Mouse (Mus musculus) urinary bladder, postnatal 25 days (tissue): ENCODE data around the gene Pxmp2.

Source experiments
- DNase-seq: peaks from one replicate; pipeline ENCODE4 v3.0.0; 2022; ENCODE audit warnings: low spot score

The Pxmp2 gene

DNA sequence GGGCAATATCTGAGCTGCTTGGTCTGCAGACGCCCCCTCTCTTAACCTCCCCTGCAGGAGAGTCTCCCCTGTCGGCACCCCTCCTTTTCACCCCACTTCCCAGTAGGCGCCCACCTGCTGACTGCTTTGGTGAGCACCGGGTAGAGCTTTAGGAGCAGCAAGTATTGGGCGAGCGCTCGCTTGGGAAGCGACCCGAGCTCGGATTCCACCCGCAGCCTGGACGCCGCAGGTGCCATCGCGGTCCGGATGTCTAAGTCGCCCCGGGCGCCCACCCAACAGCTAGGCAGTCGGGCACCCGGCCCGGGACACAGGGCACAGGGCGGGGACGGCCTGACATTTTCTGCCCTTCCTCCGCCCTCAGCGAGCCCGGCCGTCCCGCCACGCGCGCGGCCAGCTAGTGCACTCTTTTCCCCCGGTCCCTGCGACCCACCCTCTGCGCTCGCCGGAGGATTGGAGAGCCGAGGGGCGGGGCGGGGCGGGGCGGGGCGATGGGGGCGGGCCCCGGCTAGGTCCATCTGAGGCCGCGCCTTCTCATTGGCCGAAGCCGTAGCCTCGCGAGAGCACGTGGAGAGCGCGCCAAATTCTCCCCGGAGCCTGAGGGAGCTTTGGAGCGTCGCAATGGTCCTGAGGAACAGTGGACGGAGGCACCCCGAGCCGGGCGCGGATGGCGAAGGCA lies at the start of gene Pxmp2, which contains the start of gene Pole:
TSS of gene Pxmp2 (minus strand) at position 417 of the 676 bp plus-strand sequence.
TSS of gene Pole (plus strand) at position 537 of the 676 bp plus-strand sequence.
- DNase-seq: peak; percentile 88

DNA sequence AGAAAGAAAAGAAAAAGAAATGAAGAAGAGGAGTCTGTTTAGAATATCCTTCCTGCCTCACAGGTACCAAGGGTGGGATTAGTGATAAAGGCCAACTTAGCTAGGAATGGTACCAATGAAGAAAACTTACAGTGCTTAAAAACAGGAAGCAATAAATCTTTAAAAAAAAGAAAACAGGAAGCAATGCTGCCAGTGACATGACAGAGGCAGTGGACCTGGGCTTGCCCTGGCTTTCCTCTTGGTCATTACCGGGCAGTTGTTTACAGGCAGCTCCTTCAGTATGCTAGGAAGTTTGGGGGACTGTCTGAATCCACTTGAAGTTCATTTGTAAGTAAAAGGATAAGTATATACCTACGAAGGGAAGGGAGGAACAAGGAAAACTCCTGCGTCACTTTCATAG lies 44.5 kb upstream of the Pxmp2 start:
- no peak for DNase-seq

GRCm38 (mm10) chr5:110313127-110313526 lies 27.1 kb upstream of the Pxmp2 start:
- no peak for DNase-seq

DNA sequence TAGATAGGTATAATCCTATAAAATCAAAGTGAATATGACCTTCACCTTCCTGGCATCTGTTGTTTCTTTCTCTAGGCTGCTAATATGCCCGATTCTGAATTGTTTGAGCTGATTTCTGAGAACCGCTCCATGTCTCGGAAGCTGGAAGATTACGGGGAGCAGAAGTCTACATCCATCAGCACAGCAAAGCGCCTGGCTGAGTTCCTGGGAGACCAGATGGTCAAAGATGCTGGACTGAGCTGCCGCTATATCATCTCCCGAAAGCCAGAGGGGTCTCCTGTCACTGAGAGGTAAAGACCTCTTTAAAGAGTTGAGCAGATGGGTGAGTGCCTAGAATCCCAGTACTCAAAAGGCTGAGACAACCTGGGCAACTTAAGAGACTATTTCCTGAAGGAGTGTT lies 22.9 kb upstream of the Pxmp2 start:
- no peak for DNase-seq

GRCm38 (mm10) chr5:110300591-110300990 lies 14.6 kb upstream of the Pxmp2 start:
- DNase-seq: no peak

DNA sequence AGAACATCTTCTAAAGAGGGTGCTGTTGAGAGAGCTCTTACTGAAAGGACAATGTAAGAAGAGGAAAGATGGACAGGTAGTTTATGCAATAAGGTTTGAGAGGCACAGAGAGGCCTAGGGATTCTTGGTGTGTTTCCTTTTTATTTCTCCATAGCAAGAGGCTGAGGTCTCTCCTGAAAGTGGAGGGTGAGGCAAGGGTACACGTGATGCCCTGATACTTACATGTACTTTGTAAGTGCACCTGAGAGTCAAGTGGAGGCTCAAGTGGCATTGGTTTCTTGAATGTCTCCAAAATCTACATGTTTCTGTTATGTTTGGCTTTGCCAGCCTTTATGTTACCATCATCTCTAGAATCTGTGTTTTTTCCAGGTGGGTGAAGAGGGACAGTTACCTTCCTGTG lies 10.7 kb upstream of the Pxmp2 start:
- no peak for DNase-seq

DNA sequence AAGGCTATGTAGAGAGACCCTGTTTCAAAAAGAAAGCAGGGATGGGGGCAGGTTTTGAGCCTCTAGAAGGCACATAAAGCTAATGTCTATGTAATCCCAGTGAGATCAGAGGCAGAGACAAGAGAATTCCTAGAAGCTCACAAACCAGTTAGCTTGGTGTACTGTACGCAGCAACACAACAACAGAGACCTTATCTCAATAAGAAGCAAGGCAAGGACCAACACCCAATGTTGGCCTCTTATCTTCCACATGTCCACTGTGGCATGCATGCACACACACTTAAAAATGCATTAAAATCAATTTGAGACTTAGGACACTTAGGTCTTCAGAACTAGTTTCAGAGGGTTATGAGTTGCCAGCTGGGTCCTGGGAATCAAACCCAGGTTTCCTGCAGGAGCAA lies 5.7 kb upstream of the Pxmp2 start:
- DNase-seq: no peak

DNA sequence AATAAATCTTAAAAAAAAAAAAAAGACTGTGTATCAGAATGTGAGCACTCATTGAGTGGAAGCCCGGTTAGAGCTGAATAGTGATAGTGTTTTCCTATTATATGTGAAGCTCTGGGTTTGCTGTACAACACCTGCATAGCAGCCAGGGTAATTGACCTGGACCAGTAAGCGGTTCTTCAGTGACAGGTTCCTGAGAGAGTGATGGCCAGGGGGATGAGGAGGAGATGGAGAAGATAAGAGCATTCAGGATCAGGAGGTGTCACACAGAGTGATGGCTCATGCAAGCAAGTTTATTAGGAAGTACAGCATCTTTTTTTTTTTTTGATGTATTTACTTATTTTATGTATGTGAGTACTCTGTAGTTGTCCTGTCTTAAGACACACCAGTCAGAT lies 1.1 kb upstream of the Pxmp2 start:
- no peak for DNase-seq

DNA sequence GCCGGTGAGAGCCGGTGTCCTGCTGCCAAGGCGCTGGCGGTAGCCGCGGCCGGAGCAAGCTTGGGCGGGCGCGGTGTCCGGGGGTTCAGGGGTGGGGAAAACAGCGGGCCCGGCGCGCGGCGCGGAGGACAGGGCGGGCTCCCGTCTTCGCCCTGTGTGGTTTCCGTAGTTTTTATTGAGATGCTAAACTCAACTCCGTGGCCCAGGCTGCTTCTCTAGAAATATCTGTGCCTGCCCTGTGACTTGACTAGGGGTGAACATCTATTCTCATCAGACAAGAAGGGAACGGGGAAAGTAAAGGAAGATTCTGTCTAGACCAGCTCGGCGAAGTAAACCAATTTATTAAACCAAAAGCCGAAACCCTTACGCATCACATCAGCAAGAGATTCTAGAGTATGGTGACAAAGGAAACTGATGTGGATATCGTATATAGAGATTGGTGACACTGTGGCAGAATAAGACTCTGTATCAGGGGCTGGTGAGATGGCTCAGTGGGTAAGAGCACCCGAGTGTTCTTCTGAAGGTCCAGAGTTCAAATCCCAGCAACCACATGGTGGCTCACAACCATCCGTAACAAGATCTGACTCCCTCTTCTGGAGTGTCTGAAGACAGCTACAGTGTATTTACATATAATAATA lies 579 bp upstream of the Pxmp2 start:
- no peak for DNase-seq

DNA sequence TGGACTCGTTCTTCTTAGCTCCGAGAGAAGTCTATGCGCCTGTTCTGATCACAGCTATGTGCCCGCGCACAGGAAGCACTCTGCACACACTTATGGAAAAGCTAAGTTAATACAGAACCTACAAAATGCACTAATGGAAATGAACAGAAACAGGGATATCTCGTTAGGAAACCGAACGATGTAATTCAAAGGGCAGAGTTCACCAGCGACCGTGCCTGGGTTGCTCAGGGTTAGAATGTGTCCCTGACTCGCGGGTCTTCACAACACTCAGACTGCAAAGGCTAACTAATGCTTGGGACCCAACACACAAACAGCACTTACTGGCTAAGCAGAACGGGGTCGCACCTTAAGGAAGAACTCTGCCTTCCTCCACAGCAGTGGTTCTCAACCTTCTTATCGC lies 830 bp downstream of the Pxmp2 start:
- DNase-seq: no peak

DNA sequence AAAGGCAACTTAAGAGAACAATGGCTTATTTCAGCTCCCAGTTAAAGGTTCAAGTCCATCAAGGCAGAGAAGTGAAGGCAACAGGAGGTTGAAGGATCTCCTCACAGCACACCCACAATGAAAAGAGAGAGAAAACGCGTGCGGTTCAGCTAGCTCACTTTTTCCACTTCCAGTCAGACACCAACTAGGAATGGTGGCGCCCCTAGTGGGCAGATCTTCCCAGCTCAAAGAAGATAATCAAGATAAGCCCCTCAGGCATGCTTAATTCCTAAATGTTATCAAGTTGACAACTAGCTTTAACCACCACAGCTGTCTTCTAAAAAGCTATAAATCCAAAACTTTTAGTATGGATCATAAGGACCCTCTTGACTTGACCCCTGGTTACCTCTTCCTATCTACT lies 1.4 kb downstream of the Pxmp2 start:
- DNase-seq: peak; percentile 50

- DNase-seq: no peak
Observed at GRCm38 (mm10) chr5:110281984-110282383, 4.0 kb downstream of the Pxmp2 start.

GRCm38 (mm10) chr5:110276910-110277309 lies 9.1 kb downstream of the Pxmp2 start:
- no peak for DNase-seq

DNA sequence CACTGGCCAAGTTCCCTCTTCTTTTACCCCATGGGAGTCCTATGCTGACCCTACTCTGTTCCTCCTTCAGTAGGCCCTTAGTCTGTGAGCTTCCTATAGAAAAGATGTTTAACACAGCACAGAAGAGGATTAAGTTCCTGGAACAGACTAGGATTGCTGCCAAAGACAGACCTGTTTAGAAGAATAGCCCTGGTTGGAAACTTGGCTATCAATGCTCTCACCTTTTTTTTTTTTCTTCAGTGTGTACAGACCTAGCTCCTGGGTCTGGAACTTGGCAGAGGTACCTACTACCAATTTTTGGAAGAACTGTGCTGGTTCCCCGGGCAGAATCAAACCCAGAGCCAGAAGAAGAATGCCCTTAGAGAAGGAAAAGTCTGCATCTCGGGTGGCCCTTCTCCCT lies 9.6 kb downstream of the Pxmp2 start:
- DNase-seq: no peak

GRCm38 (mm10) chr5:110274846-110275245 lies 11.1 kb downstream of the Pxmp2 start:
- no peak for DNase-seq

- no peak for DNase-seq
Observed at GRCm38 (mm10) chr5:110274147-110274546, 11.8 kb downstream of the Pxmp2 start.

DNA sequence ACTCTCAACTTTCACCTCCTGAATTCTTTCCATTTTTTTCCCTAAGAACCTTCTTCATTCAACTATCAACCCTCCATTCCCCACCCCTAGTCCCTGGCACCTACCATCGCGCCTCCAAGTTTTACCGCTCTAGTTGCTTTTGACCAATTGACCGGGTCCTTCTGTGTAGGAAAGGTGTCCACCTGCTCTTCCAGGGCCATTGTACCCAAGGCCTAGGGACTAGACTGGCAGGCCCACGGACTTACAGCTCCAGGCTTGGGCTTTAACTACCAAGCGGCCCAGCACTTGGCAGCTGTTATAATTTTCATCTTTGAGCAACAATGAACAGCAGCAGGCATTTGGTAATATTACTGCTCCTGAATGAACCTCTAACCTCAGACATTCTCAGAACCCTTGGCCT lies 15.7 kb downstream of the Pxmp2 start:
- DNase-seq: no peak

DNA sequence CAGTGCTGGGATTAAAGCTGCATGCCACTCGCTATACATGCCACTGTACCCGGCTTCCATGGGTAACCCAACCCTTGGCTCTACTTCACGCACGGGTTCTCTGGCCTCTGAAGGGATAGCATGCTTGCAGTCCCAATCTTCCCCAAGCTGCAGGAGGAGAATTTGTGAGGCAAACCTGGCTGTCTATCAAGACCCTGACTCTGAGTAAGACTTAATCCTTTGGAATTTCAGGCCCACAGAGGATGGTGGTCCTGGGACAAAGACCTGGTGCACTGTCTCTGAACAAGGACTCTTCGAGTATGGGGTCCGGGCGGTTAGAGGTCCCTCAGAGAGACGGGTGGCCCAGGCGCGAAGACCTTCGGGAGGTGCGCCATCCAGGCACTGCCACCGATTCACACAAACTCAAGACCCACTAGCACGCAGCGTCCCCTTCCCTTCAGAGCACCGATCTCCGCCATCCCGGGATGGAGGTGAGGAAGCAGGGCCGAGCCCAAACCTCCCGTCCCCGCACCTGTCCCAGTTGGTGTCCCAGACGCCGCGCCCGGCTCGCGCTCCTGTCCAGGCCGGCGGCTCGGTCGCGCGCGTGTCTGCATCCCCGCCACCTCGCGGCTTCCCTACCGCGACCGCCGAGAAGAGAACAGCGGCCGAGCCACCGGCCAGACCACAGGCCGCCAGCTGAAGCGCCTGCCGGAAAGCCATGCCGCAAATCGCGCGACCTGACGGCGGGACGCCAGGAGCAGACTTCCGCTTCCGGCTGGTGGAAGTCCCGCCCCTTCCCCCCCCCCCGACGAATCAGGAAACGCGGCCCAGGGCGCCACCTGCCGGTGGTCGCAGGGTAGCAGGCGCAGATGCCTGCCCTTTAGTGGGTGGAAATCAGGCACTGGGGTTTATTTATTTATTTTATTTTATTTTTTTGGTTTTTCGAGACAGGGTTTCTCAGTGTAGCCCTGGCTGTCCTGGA lies 16.6 kb downstream of the Pxmp2 start, which contains the start of gene Pgam5:
TSS of gene Pgam5 (minus strand) at position 773 of the 961 bp plus-strand sequence.
- DNase-seq: peak; percentile 93

DNA sequence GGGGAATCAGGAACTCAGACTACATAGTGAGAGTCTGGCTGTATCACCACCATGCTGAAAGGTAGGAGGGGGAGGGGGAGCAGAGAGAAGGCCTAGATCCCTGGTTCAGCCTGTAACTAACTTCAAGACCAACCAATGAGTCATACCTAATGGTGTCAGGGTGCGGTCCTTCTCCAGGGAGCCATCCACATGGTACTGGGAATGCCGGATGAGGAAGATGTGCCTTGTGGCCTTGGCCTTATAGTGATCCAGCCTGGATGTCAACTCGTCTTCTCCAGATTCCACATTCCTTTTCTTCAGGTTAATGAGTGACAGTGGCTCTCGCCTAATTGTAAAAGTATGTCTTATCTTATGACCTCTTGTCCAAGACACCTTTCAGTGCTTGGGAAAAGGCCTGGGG lies 19.0 kb downstream of the Pxmp2 start:
- DNase-seq: no peak

GRCm38 (mm10) chr5:110244091-110244490 lies 41.9 kb downstream of the Pxmp2 start:
- DNase-seq: no peak

GRCm38 (mm10) chr5:110232346-110232745 lies 53.6 kb downstream of the Pxmp2 start:
- no peak for DNase-seq

DNA sequence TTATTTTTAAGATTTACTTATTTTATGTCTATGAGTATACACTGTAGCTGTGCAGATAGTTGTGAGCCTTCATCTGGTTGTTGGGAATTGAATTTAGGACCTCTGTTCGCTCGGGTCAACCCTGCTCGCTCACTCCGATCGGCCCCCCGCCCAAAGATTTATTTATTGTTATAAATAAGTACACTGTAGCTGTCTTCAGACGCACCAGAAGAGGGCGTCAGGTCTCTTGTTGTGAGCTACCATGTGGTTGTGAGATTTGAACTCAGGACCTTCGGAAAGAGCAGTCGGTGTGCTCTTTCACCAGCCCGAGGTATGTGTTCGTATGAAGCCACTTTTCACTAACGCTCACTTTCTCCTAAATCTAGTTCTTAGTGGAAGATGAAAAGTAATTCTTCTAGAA lies 54.3 kb downstream of the Pxmp2 start:
- DNase-seq: no peak
